ENCODE assay signal across 13 mouse cellular contexts in genomic region chr5:111119805-111120204, GRCm38 (mm10).
DNase-seq lines count a peak whose midpoint lies in the region; ATAC-seq and TF ChIP-seq lines count a peak whose summit lies in the region.
"Had no signal": no experiment of that assay in that cellular context is flagged by ENCODE, and none has a peak within 500 bp of the region (broad histone marks: within the 10 kb centered on the region; RNA-seq: fewer than 3 reads in every experiment).

No protein-coding gene starts in this region.

- H3K9ac ChIP-seq in forebrain, embryonic 15.5 days (replicated peaks), result no peak overlapping the region
- H3K9ac ChIP-seq in forebrain, postnatal 0 days, result no peak overlapping the region
- no peak overlapping the region for H3K9ac ChIP-seq in hindbrain, embryonic 15.5 days
- no peak overlapping the region for H3K9ac ChIP-seq in hindbrain, embryonic 12.5 days

- H3K27ac ChIP-seq in forebrain, embryonic 15.5 days (replicated peaks), result peak overlapping the region; percentile 81
- no peak overlapping the region for H3K27ac ChIP-seq in forebrain, postnatal 0 days (ENCODE audit: low read depth, low read length)
- peak overlapping the region; percentile 12; the same call in 1 of the 2 replicates for H3K27ac ChIP-seq in hindbrain, embryonic 15.5 days (replicated peaks)
- no peak overlapping the region for H3K27ac ChIP-seq in hindbrain, embryonic 12.5 days

- no peaks in the 10 kb centered on the region; the same call in 1 of the 2 replicates for H3K36me3 ChIP-seq in forebrain, embryonic 15.5 days
- H3K36me3 ChIP-seq in forebrain, postnatal 0 days (ENCODE audit: insufficient read depth), result peaks cover 8% of the 10 kb centered on the region; the same call in 1 of the 2 replicates
- no peaks in the 10 kb centered on the region for H3K36me3 ChIP-seq in hindbrain, embryonic 15.5 days
- H3K36me3 ChIP-seq in hindbrain, embryonic 12.5 days, result no peaks in the 10 kb centered on the region

- no peaks in the 10 kb centered on the region for H3K27me3 ChIP-seq in forebrain, embryonic 15.5 days
- H3K27me3 ChIP-seq in forebrain, postnatal 0 days (ENCODE audit: insufficient read depth, low read length), result no peaks in the 10 kb centered on the region
- H3K27me3 ChIP-seq in hindbrain, embryonic 15.5 days, result no peaks in the 10 kb centered on the region
- no peaks in the 10 kb centered on the region for H3K27me3 ChIP-seq in hindbrain, embryonic 12.5 days

- DNase-seq in forebrain, postnatal 0 days, result no peak
- peak; percentile 39 for DNase-seq in CD4-positive helper T cell, adult 2 months (ENCODE audit: low read depth, low spot score)
- DNase-seq in fat pad, adult 2 months (ENCODE audit: extremely low read depth, low read depth, low spot score), result peak; percentile 23
- no peak for DNase-seq in Muller cell, postnatal 12 days (ENCODE audit: inconsistent ontology term)
- no peak for DNase-seq in lung, postnatal 4 days
- DNase-seq: layer of hippocampus, postnatal 36 days; liver; lung, adult 2 months; right cerebral cortex, postnatal 25 days had no signal

- H3K4me1 ChIP-seq in forebrain, embryonic 15.5 days, result peaks cover 57% of the 10 kb centered on the region
- peaks cover 26% of the 10 kb centered on the region for H3K4me1 ChIP-seq in forebrain, postnatal 0 days (ENCODE audit: insufficient read depth)
- H3K4me1 ChIP-seq in hindbrain, embryonic 15.5 days (replicated peaks), result peaks cover 57% of the 10 kb centered on the region
- peaks cover 49% of the 10 kb centered on the region for H3K4me1 ChIP-seq in hindbrain, embryonic 12.5 days

- no peak for ATAC-seq in forebrain, embryonic 15.5 days (replicated peaks)
- ATAC-seq in forebrain, postnatal 0 days, result no peak
- ATAC-seq in hindbrain, embryonic 15.5 days (ENCODE audit: low FRiP score, low read depth), result no peak
- no peak for ATAC-seq in hindbrain, embryonic 12.5 days (ENCODE audit: low FRiP score)
- ATAC-seq: intestine, embryonic 16.5 days had no signal

- H3K4me3 ChIP-seq in forebrain, embryonic 15.5 days, result no peak overlapping the region
- no peak overlapping the region for H3K4me3 ChIP-seq in forebrain, postnatal 0 days (ENCODE audit: low read depth, low read length)
- no peak overlapping the region for H3K4me3 ChIP-seq in hindbrain, embryonic 15.5 days
- no peak overlapping the region for H3K4me3 ChIP-seq in hindbrain, embryonic 12.5 days

- no peaks in the 10 kb centered on the region for H3K9me3 ChIP-seq in forebrain, embryonic 15.5 days
- H3K9me3 ChIP-seq in forebrain, postnatal 0 days (ENCODE audit: low read length), result no peaks in the 10 kb centered on the region
- no peaks in the 10 kb centered on the region for H3K9me3 ChIP-seq in hindbrain, embryonic 15.5 days
- no peaks in the 10 kb centered on the region for H3K9me3 ChIP-seq in hindbrain, embryonic 12.5 days (replicated peaks)

- WGBS in forebrain, embryonic 15.5 days, result 60% methylated on average over 3 of the region's 3 CpGs
- 59% methylated on average over 3 of the region's 3 CpGs for WGBS in forebrain, postnatal 0 days
- 70% methylated on average over 3 of the region's 3 CpGs for WGBS in hindbrain, embryonic 15.5 days
- WGBS in hindbrain, embryonic 12.5 days, result 87% methylated on average over 3 of the region's 3 CpGs

- TF ChIP-seq CTCF in forebrain, postnatal 0 days (IDR thresholded peaks at IDR 0.05; ENCODE audit: low read depth), result no peak

- H3K4me2 ChIP-seq in forebrain, embryonic 15.5 days (replicated peaks), result no peak overlapping the region
- no peak overlapping the region for H3K4me2 ChIP-seq in forebrain, postnatal 0 days (ENCODE audit: low read depth)
- H3K4me2 ChIP-seq in hindbrain, embryonic 15.5 days, result no peak overlapping the region
- no peak overlapping the region for H3K4me2 ChIP-seq in hindbrain, embryonic 12.5 days (replicated peaks)

Comparison
In these comparisons a context has a peak if more than half of its experiments do, and no peak if none do; other contexts are left out.
1. H3K27ac ChIP-seq: peak in forebrain, embryonic 15.5 days (single experiment) and hindbrain, embryonic 15.5 days (single experiment); none in forebrain, postnatal 0 days (single experiment) and hindbrain, embryonic 12.5 days (single experiment).
2. DNase-seq: peak in CD4-positive helper T cell, adult 2 months (single experiment) and fat pad, adult 2 months (single experiment); none in forebrain, postnatal 0 days (single experiment), Muller cell, postnatal 12 days (single experiment) and lung, postnatal 4 days (0 of 2).